Mouse (Mus musculus) CD8-positive naive resting alpha-beta T cell, adult 2 months (primary cell): ENCODE results near the gene Defa21.
"Not testable (repeated sequence)": the region's sequence is repeated elsewhere in the genome, so short reads cannot be mapped to it uniquely, and the experiment has no call there.

Source experiments
- DNase-seq, 2 experiments: peaks; one replicate each; pipeline ENCODE4 v3.0.0; 2022; ENCODE audit warnings: low read depth in 2 of 2, low spot score in 2 of 2

Gene Defa21

DNA sequence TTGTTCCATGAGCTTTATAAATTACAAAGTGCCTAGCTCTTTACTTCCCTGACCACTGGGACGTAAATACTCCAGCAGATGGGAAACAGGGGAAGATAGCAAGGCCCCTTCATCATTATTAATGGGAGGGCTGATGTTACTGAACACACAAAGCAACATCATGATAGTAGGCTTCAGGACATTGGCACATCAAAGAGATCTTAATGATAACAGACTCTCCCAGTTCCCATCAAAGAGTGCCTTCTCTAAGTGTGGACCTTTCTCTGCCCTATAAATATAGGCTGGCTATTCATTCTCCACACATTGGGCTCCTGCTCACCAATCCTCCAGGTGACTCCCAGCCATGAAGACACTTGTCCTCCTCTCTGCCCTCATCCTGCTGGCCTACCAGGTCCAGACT, at the start of gene Defa21:
TSS of gene Defa21 (plus strand) at position 301 of the 400 bp plus-strand sequence.
- not testable (repeated sequence) for DNase-seq

DNA sequence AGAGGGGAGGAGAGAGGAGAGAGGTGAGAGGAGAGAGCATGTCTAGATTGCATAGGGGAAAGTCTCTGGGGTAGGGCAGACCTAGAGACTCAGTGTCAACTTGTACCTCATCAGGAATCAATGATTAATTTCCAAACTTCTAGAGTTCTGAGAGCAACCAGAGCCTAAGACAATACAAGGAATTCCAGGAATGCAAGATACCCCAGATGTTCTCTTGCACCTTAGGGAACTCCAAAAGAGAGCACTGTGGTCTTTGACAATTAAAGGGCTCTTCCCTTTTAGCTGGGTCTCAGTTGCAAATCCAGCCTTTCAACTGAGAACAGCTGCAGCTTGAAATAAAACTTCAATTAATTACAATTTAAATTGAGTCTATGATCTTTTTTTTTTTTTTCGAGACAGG, 45.5 kb upstream of the Defa21 start:
- no peak for DNase-seq

DNA sequence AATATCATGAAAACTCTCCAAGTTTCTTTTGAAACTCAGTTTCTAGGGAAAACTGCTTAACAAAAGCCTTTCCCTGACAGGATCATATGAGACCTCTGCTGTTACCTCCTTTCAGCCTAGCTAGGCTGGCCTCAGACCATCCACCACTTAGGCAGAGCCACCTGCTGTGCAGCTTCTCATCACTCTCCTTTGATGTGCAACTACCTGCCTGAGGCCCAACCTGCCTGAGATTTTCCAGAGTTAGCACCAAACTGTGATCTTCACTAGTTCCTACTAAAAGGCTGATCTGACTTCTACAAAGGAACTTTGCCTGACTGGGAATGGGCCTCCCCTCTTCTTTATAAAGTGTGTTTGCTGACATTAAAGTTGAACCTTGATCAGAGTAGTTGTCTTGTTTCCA, 31.3 kb upstream of the Defa21 start:
- not testable (repeated sequence) for DNase-seq

GRCm38 (mm10) chr8:20996776-20997175, 28.6 kb upstream of the Defa21 start:
- no peak for DNase-seq

GRCm38 (mm10) chr8:20997291-20997690, 28.1 kb upstream of the Defa21 start:
- no peak for DNase-seq

DNA sequence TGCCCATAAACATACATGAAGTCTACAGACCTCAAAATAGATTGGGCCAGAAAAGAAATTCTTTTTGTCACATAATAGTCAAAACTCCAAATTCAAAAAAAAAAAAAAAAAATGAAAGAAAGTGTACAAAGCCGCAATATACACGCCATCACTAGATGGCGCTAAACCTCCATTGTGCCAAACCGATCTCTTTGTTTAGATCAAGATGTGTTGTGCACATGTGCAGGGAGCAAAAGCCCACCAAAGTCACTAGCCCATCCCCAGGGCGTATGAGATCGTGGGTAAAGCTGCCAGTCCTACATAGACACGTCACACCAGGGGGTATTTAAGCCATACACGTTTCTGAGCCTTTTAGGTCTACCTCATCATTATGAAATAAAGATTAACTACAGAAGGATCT, 24.2 kb upstream of the Defa21 start:
- DNase-seq: no peak

- DNase-seq: no peak
These were observed 18.5 kb upstream of the Defa21 start for GRCm38 (mm10) chr8:21006801-21007200.

- DNase-seq: not testable (repeated sequence)
These were observed 16.8 kb upstream of the Defa21 start for GRCm38 (mm10) chr8:21008578-21008977.

- not testable (repeated sequence) for DNase-seq
These were observed 14.8 kb upstream of the Defa21 start for GRCm38 (mm10) chr8:21010548-21010947.

GRCm38 (mm10) chr8:21054747-21055146, 29.4 kb downstream of the Defa21 start, which contains the start of gene Defa23:
Gene Defa23, plus strand, starts transcription at chr8:21055047.
- DNase-seq: not testable (repeated sequence)

DNA sequence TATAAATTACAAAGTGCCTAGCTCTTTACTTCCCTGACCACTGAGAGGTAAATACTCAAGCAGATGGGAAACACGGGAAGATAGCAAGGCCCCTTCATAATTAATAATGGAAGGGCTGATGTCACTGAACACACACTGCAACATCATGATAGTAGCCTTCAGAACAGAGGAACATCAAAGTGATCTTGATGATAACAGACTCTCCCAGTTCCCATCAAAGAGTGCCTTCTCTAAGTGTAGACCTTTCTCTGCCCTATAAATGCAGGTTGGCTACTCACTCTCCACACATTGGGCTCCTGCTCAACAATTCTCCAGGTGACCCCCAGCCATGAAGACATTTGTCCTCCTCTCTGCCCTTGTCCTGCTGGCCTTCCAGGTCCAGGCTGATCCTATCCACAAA, 39.4 kb downstream of the Defa21 start, which contains the start of gene Defa35:
TSS of gene Defa35 (plus strand) at position 301 of the 400 bp plus-strand sequence.
- DNase-seq: not testable (repeated sequence)
